Comparison of ENCODE assay signal across 10 mouse cellular contexts in the genomic region with DNA sequence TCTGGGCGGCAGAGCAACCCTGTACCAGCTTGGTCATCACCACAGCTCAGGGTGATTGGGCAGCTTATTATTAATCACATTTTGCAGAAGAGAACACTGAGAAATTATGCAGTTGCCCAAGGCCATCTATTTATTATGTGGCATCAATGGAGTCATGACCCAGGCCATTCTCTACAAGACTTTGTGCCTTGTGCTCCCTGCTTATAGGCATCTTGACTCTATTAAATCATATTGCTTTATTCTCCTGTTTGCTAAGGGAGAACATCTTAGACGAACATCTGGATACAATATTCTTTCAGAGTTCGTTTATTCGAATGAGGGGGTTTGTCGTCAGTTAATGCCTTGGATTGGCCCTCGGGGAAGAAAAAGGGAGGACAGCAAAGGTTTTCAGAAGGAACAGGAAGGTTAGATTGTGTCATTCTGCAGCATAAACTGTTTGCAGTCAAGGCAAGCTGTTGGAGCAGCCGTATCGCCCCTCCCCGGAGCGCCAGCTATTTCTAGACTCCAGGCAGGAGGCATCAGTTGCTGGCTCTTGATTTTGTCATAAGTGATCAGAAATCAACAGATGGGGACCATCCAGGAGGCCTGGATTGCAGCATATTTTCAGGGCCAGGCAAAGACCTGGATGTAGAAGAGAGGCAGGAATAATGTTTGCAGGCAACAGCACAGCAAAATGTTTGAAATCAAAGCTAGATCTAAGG.
DNase-seq lines count a peak whose midpoint lies in the region; ATAC-seq and TF ChIP-seq lines count a peak whose summit lies in the region.
"Had no signal": no experiment of that assay in that cellular context is flagged by ENCODE, and none has a peak within 500 bp of the region (broad histone marks: within the 10 kb centered on the region; RNA-seq: fewer than 3 reads in every experiment).

No protein-coding gene starts in this region.

- no peaks in the 10 kb centered on the region for H3K27me3 ChIP-seq in liver, postnatal 0 days (ENCODE audit: insufficient read depth, low read length)
- H3K27me3 ChIP-seq: kidney, embryonic 15.5 days; liver, embryonic 15.5 days had no signal

- no peaks in the 10 kb centered on the region for H3K36me3 ChIP-seq in liver, postnatal 0 days (replicated peaks; ENCODE audit: insufficient read depth, low read length)
- H3K36me3 ChIP-seq: kidney, embryonic 15.5 days; liver, embryonic 15.5 days had no signal

- TF ChIP-seq EP300 in liver, postnatal 0 days (IDR thresholded peaks at IDR 0.05; ENCODE audit: low read depth), result no peak

- no peak for DNase-seq in cerebellum, postnatal 4 days (ENCODE audit: low spot score in 2 of 2)
- DNase-seq in right cerebral cortex, postnatal 10 days (ENCODE audit: low spot score in 2 of 2), result peak; percentile 46 to 60
- no peak for DNase-seq in right cerebral cortex, postnatal 14 days
- peak; percentile 54 to 65 for DNase-seq in layer of hippocampus, adult 8-10 months (ENCODE audit: low spot score in 2 of 2)
- no peak for DNase-seq in adrenal gland, postnatal 14 days
- no peak for DNase-seq in liver, postnatal 0 days

- H3K4me2 ChIP-seq in liver, postnatal 0 days (ENCODE audit: low read depth, low read length), result no peak overlapping the region
- H3K4me2 ChIP-seq: kidney, embryonic 15.5 days; liver, embryonic 15.5 days had no signal

- no peak overlapping the region for H3K27ac ChIP-seq in liver, postnatal 0 days (ENCODE audit: low read depth)
- H3K27ac ChIP-seq: kidney, embryonic 15.5 days; liver, embryonic 15.5 days had no signal

- no peaks in the 10 kb centered on the region for H3K9me3 ChIP-seq in liver, postnatal 0 days (ENCODE audit: low read length)
- H3K9me3 ChIP-seq: kidney, embryonic 15.5 days; liver, embryonic 15.5 days had no signal

- no peak overlapping the region for H3K4me3 ChIP-seq in liver, postnatal 0 days (ENCODE audit: low read depth, low read length)
- H3K4me3 ChIP-seq: kidney, embryonic 15.5 days; liver, embryonic 15.5 days had no signal

- TF ChIP-seq CTCF in liver, postnatal 0 days (IDR thresholded peaks at IDR 0.05; ENCODE audit: low read depth), result no peak

- no peak overlapping the region for H3K9ac ChIP-seq in liver, postnatal 0 days (replicated peaks)
- H3K9ac ChIP-seq: kidney, embryonic 15.5 days; liver, embryonic 15.5 days had no signal

- H3K4me1 ChIP-seq in liver, postnatal 0 days (ENCODE audit: insufficient read depth), result no peaks in the 10 kb centered on the region
- H3K4me1 ChIP-seq: liver, embryonic 15.5 days had no signal

- WGBS in liver, postnatal 0 days (ENCODE audit: insufficient replicate concordance), result 81% methylated on average over 10 of the region's 10 CpGs

- peak; percentile 89 for ATAC-seq in cerebellum, adult (ENCODE audit: insufficient number of reproducible peaks, low FRiP score, low TSS enrichment)
- ATAC-seq in granulocyte monocyte progenitor cell, adult 5-6 weeks (replicated peaks; ENCODE audit: poor library complexity, severe bottlenecking), result no peak
- ATAC-seq in liver, postnatal 0 days, result no peak

Comparison
In these comparisons a context has a peak if more than half of its experiments do, and no peak if none do; other contexts are left out.
1. DNase-seq: peak in right cerebral cortex, postnatal 10 days (2 of 2) and layer of hippocampus, adult 8-10 months (2 of 2); none in cerebellum, postnatal 4 days (0 of 2), right cerebral cortex, postnatal 14 days (single experiment), adrenal gland, postnatal 14 days (single experiment) and liver, postnatal 0 days (single experiment).